Mouse (Mus musculus): ENCODE measurements around the gene Zfp825. TPM values are rescaled to one million over a fixed set of nuclear protein-coding genes. Genes with fewer than 3 reads are reported as not detected.
"Not testable (repeated sequence)": the region's sequence is repeated elsewhere in the genome, so short reads cannot be mapped to it uniquely, and the experiment has no call there.

Gene Zfp825
- total RNA-seq, 2 experiments from 2014 or later, result 6.7 to 7.2 TPM

DNA sequence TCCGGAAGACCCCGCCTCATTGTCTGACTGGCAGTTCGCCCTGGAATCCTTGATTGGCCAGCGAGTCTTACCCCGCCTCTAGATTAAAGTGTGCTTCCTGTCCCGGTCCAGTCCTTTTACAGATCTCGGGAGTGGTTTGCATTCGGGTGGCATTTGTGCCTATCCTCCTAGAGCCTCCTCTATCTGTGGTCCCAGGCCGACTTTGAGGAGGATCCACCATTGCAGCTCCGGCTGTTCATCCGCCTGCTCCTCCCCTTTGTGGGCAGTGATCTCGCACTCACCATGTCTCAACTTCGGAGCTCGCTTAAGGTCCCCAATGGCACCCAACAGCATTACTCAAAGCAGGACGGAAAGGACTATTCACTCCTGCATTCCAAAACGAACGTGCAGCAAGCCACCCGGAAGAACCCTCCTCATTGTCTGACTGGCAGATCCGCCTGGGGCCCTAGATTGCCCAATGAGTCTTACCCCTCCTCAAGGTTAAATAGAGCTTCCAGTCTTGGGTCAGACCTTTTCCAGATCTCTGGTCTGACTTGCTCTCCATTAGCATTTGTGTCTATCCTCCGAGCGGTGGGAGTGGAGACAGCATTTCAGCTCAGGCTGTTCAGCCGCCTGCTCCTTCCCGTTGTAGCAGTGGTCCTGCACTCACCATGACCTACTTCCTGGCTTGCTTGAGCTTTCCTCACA lies 30.9 kb downstream of the Zfp825 start:
- DNase-seq (ENCODE audit: low spot score in 2 of 2), result peak; percentile 74 to 81
- Histone ChIP-seq H3K4me3 (peak overlapping the region; percentile 63), H3K27ac (peak overlapping the region; percentile 84)
- TF ChIP-seq CTCF (conservative IDR thresholded peaks at IDR 0.05), result no peak

DNA sequence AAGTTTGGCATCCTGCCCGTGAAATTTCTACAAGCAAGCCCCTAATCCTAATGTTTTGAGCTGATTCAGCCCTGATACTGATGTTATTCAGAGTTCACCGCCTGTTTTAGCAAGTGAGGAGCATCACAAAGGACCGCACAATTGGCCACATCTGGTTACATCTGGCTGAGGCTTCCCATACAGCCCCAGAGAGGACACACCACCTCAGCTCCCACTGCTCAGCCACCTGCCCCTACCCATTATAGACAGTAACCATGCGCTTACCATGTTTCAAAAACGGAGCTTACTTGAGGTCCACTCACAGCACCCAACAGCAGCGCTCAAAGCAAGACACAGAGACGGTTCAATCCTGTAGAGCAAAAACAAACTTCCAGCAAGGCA lies 31.5 kb downstream of the Zfp825 start:
- DNase-seq (ENCODE audit: low spot score in 2 of 2); H3K27ac ChIP-seq: not testable (repeated sequence)
- peak overlapping the region; percentile 63 for H3K4me3 ChIP-seq

DNA sequence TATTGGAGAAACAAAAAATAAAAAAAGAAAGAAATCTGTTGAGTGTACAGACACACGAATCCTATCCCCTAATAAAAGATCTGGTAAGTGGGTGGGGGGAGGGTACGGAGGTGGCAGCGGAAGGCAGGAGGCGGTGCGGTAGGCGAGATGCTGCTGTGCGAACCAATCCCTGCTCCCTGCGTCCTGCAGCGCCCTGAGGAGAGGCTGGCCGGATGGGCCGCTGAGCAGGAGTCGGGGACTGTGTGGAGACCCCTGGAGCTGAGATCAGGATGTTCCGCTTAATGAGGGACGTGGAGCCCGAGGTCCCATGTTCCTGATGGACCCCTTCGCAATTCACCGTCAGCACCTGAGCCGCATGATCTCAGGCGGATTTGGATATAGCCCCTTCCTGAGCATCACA lies 53.9 kb downstream of the Zfp825 start:
- no peak for DNase-seq (ENCODE audit: low spot score in 2 of 2)
- no peak for TF ChIP-seq CTCF (conservative IDR thresholded peaks at IDR 0.05)
- no peak overlapping the region for H3K27ac ChIP-seq
- no peak overlapping the region for H3K4me3 ChIP-seq

Other genes starting within 250 kb of the Zfp825 start
- under 1 TPM; 0.74 to 0.77 TPM for gene Ahrr, start 201.7 kb downstream of the Zfp825 start, total RNA-seq (2021)
- gene Pdcd6, start 176.4 kb downstream of the Zfp825 start, total RNA-seq (2021), result 10 to 100 TPM; 70.8 to 77.4 TPM
- 100 to 1,000 TPM; 306 to 317 TPM for gene Sdha, start 143.7 kb downstream of the Zfp825 start, total RNA-seq (2021)
- 10 to 100 TPM; 87.5 to 90.4 TPM for gene Ccdc127, start 143.7 kb downstream of the Zfp825 start, total RNA-seq (2021)
- not detected for gene Lrrc14b, start 130.0 kb downstream of the Zfp825 start, total RNA-seq (2021)
- gene Zfp72, start 103.2 kb downstream of the Zfp825 start, total RNA-seq (2021), result 1 to 10 TPM; 6.0 to 6.5 TPM
- gene Ftl1-ps1, start 94.3 kb downstream of the Zfp825 start, total RNA-seq (2021), result 100 to 1,000 TPM; 146 to 157 TPM
- 10 to 100 TPM; 11.7 to 14.8 TPM for gene Erap1, start 145.6 kb upstream of the Zfp825 start, total RNA-seq (2021)